Mouse (Mus musculus) naive thymus-derived CD4-positive, alpha-beta T cell, adult 2 months (primary cell): Measurements from ENCODE around the gene Gm2174.

Experiments used
- DNase-seq: peaks from one replicate; pipeline ENCODE4 v3.0.0-alpha.2; 2011; ENCODE audit warnings: low read depth

Gene Gm2174

GRCm38 (mm10) chrX:56447524-56448015 is at the start of gene Gm2174:
Gene Gm2174, plus strand, starts transcription at chrX:56447965.
- no peak for DNase-seq

- DNase-seq, result no peak
These were observed 43.1 kb upstream of the Gm2174 start for GRCm38 (mm10) chrX:56404646-56405045.

GRCm38 (mm10) chrX:56405482-56405881 is 42.3 kb upstream of the Gm2174 start:
- peak; percentile 37 for DNase-seq

- DNase-seq, result peak; percentile 30
These were observed 41.6 kb upstream of the Gm2174 start for GRCm38 (mm10) chrX:56406128-56406527.

- DNase-seq, result no peak
These were observed 31.5 kb upstream of the Gm2174 start for GRCm38 (mm10) chrX:56416277-56416676.

GRCm38 (mm10) chrX:56417541-56417940 is 30.2 kb upstream of the Gm2174 start:
- peak; percentile 32 for DNase-seq

GRCm38 (mm10) chrX:56430601-56431000 is 17.2 kb upstream of the Gm2174 start:
- DNase-seq, result peak; percentile 31

- DNase-seq, result no peak
These were observed 11.9 kb upstream of the Gm2174 start for GRCm38 (mm10) chrX:56435758-56436283.

- DNase-seq, result no peak
These were observed 1.0 kb upstream of the Gm2174 start for GRCm38 (mm10) chrX:56446487-56447428.

GRCm38 (mm10) chrX:56454671-56455371 is 7.1 kb downstream of the Gm2174 start, which contains the start of gene Ints6l:
Gene Ints6l, plus strand, starts transcription at chrX:56454857.
- DNase-seq, result peak; percentile 84

- peak; percentile 87 for DNase-seq
These were observed 7.8 kb downstream of the Gm2174 start for GRCm38 (mm10) chrX:56455372-56456246.

GRCm38 (mm10) chrX:56456379-56456778 is 8.6 kb downstream of the Gm2174 start:
- DNase-seq, result peak; percentile 20

GRCm38 (mm10) chrX:56462020-56462933 is 14.5 kb downstream of the Gm2174 start:
- peak; percentile 2 for DNase-seq

- DNase-seq, result no peak
These were observed 17.1 kb downstream of the Gm2174 start for GRCm38 (mm10) chrX:56464906-56465305.

GRCm38 (mm10) chrX:56467688-56468087 is 19.9 kb downstream of the Gm2174 start:
- DNase-seq, result no peak

GRCm38 (mm10) chrX:56468422-56468821 is 20.7 kb downstream of the Gm2174 start:
- DNase-seq, result no peak

GRCm38 (mm10) chrX:56474035-56474434 is 26.3 kb downstream of the Gm2174 start:
- DNase-seq, result no peak

GRCm38 (mm10) chrX:56477553-56477952 is 29.8 kb downstream of the Gm2174 start:
- no peak for DNase-seq

GRCm38 (mm10) chrX:56481906-56482305 is 34.1 kb downstream of the Gm2174 start:
- no peak for DNase-seq

GRCm38 (mm10) chrX:56489758-56490157 is 42.0 kb downstream of the Gm2174 start:
- DNase-seq, result peak; percentile 82
